Mouse (Mus musculus) ES-E14 (cell line): ENCODE data around the gene Mau2. TPM values are rescaled to one million over a fixed set of nuclear protein-coding genes. Genes with fewer than 3 reads are reported as not detected.

Source experiments
- DNase-seq: peaks from one replicate; pipeline ENCODE4 v3.0.0-alpha.2; 2013; ENCODE audit warnings: low read depth, low spot score
- H3K27ac ChIP-seq: 2 replicates; pipeline ENCODE4 v1.5.1; 2012; ENCODE audit warnings: low read depth, mild to moderate bottlenecking, low read length, moderate library complexity, mixed read lengths; ENCODE audit not compliant: poor library complexity, insufficient read depth, severe bottlenecking
- H3K36me3 ChIP-seq: 2 replicates; pipeline ENCODE4 v1.6.1; 2012; ENCODE audit warnings: mild to moderate bottlenecking, low read length, moderate library complexity, mixed read lengths; ENCODE audit not compliant: control insufficient read depth, poor library complexity, insufficient read depth, severe bottlenecking
- H3K4me1 ChIP-seq, 2 experiments: fragments of 150-350 bp in 1 of 2; sonication (generic) in 1 of 2; 2 replicates each; pipeline ENCODE4 v1.6.1; 2012; ENCODE audit warnings: low read length in 2 of 2, mild to moderate bottlenecking in 1 of 2, mixed read lengths in 1 of 2; ENCODE audit not compliant: control insufficient read depth in 2 of 2, insufficient read depth in 2 of 2, poor library complexity in 1 of 2
- H3K4me3 ChIP-seq, 2 experiments: fragments of 150-350 bp in 1 of 2; sonication (generic) in 1 of 2; 2 replicates each; pipeline ENCODE4 v1.5.1; 2012; ENCODE audit warnings: low read length in 2 of 2, low read depth in 1 of 2, mild to moderate bottlenecking in 1 of 2, mixed read lengths in 1 of 2; ENCODE audit not compliant: insufficient read depth in 1 of 2, poor library complexity in 1 of 2, severe bottlenecking in 1 of 2
- H3K9ac ChIP-seq: 2 replicates; pipeline ENCODE4 v1.6.1; 2012; ENCODE audit warnings: low read depth, mild to moderate bottlenecking, low read length, mixed read lengths; ENCODE audit not compliant: poor library complexity, insufficient read depth, severe bottlenecking
- H3K9me3 ChIP-seq: fragments of 150-350 bp; sonication (generic); 2 replicates; pipeline ENCODE4 v1.6.1; 2012; ENCODE audit warnings: low read depth, mild to moderate bottlenecking, low read length; ENCODE audit not compliant: control insufficient read depth, insufficient read depth
- CHD2 ChIP-seq: IDR thresholded peaks from 2 replicates; pipeline ENCODE4 v1.6.1; 2014; ENCODE audit warnings: mild to moderate bottlenecking, low read depth, low read length, inconsistent platforms
- HCFC1 ChIP-seq: IDR thresholded peaks from 2 replicates; pipeline ENCODE4 v1.6.1; 2012; ENCODE audit warnings: low read length, inconsistent platforms, borderline replicate concordance; ENCODE audit not compliant: insufficient read depth
- MAFK ChIP-seq: IDR thresholded peaks from 2 replicates; pipeline ENCODE4 v1.6.1; 2014; ENCODE audit warnings: mild to moderate bottlenecking, low read depth, low read length, inconsistent platforms; ENCODE audit not compliant: insufficient read depth
- ZC3H11A ChIP-seq: IDR thresholded peaks from 2 replicates; pipeline ENCODE4 v1.6.1; 2012; ENCODE audit warnings: low read depth, mild to moderate bottlenecking, inconsistent platforms, low read length, borderline replicate concordance
- ZNF384 ChIP-seq: IDR thresholded peaks from 2 replicates; pipeline ENCODE4 v1.6.1; 2012; ENCODE audit warnings: low read depth, low read length, inconsistent platforms
- in situ Hi-C, 2 experiments: fragments of 600-800 bp; cut with MboI; formaldehyde crosslinking; loops; one replicate each; pipeline ENCODE4 v1.15.1; 2025; ENCODE audit warnings: low sequenced_read_pairs in 2 of 2, inconsistent platforms in 1 of 2; ENCODE audit not compliant: unreplicated experiment in 2 of 2
- total RNA-seq: library from RNA; depleted of rRNA; stranded (reverse); fragments of 300-350 nt; gene quantifications from 2 replicates; pipeline ENCODE4 v1.2.3, GENCODE M21; 2012; rRNA removed

Gene Mau2
- total RNA-seq, 1 experiment = 82.4 TPM

GRCm38 (mm10) chr8:69967291-69967933 is 75.1 kb downstream of the Mau2 start:
- no peak overlapping the region for H3K27ac ChIP-seq
- H3K4me1 ChIP-seq = peaks cover 2 to 13% of the 10 kb centered on the region in 2 experiments
- no peaks in the 10 kb centered on the region for H3K9me3 ChIP-seq
- H3K4me3 ChIP-seq = no peak overlapping the region
- TF ChIP-seq CHD2 (no peak), ZC3H11A (no peak), ZNF384 (no peak), MAFK (no peak), HCFC1 (no peak)
- no peak for DNase-seq
- no peak overlapping the region for H3K9ac ChIP-seq
- in situ Hi-C loops = no loop called here
- peaks cover 9% of the 10 kb centered on the region; the same call in 1 of the 2 replicates for H3K36me3 ChIP-seq

Other genes with a start within 250 kb of the Mau2 start
- gene Gmip, start 234.1 kb downstream of the Mau2 start, total RNA-seq = 5.9 and 6.4 TPM in 2 replicates
- gene Lpar2, start 220.3 kb downstream of the Mau2 start, total RNA-seq = 5.6 and 8.3 TPM in 2 replicates
- 5.2 and 6.1 TPM in 2 replicates for gene Pbx4, start 210.2 kb downstream of the Mau2 start, total RNA-seq
- gene Cilp2, start 155.0 kb downstream of the Mau2 start, total RNA-seq = 7.3 and 10.7 TPM in 2 replicates
- 2.5 and 4.0 TPM in 2 replicates for gene Tssk6, start 140.6 kb downstream of the Mau2 start, total RNA-seq
- 146 and 243 TPM in 2 replicates for gene Ndufa13, start 140.2 kb downstream of the Mau2 start, total RNA-seq
- gene Yjefn3, start 140.0 kb downstream of the Mau2 start, total RNA-seq = 7.0 and 8.5 TPM in 2 replicates
- 139 and 148 TPM in 2 replicates for gene Gatad2a, start 46.4 kb downstream of the Mau2 start, total RNA-seq
- 38.5 and 38.8 TPM in 2 replicates for gene Sugp1, start 79 bp upstream of the Mau2 start, total RNA-seq
- gene Tm6sf2, start 30.2 kb upstream of the Mau2 start, total RNA-seq = 2.0 and 2.5 TPM in 2 replicates
- gene Hapln4, start 40.7 kb upstream of the Mau2 start, total RNA-seq = 2.2 and 4.8 TPM in 2 replicates
- 4.3 and 9.2 TPM in 2 replicates for gene Ncan, start 78.1 kb upstream of the Mau2 start, total RNA-seq
- gene Nr2c2ap, start 88.6 kb upstream of the Mau2 start, total RNA-seq = 9.6 and 10.4 TPM in 2 replicates
- gene Rfxank, start 96.4 kb upstream of the Mau2 start, total RNA-seq = 10.4 and 11.2 TPM in 2 replicates
- 30.0 and 31.2 TPM in 2 replicates for gene Borcs8, start 96.8 kb upstream of the Mau2 start, total RNA-seq
- gene Mef2b, start 97.0 kb upstream of the Mau2 start, total RNA-seq = 3.6 and 5.4 TPM in 2 replicates
- 73.9 and 116 TPM in 2 replicates for gene Tmem161a, start 129.6 kb upstream of the Mau2 start, total RNA-seq
- gene Slc25a42, start 169.6 kb upstream of the Mau2 start, total RNA-seq = 5.8 and 7.5 TPM in 2 replicates
- gene Sugp2, start 191.5 kb upstream of the Mau2 start, total RNA-seq = 45.5 and 57.6 TPM in 2 replicates
- gene Armc6, start 191.7 kb upstream of the Mau2 start, total RNA-seq = 58.9 and 61.8 TPM in 2 replicates
- 34.4 and 39.0 TPM in 2 replicates for gene Homer3, start 240.1 kb upstream of the Mau2 start, total RNA-seq